Mouse (Mus musculus) olfactory bulb, adult 2 months (tissue): Measurements from ENCODE around the gene Mon1a.

Source experiments
- CTCF ChIP-seq: fragments of 200-500 bp; IDR thresholded peaks from 2 replicates; pipeline ENCODE4 v1.5.1; 2012; ENCODE audit warnings: low read depth, mild to moderate bottlenecking, low read length, moderate library complexity; ENCODE audit not compliant: insufficient read depth
- POLR2A ChIP-seq: fragments of 200-500 bp; IDR thresholded peaks from 2 replicates; pipeline ENCODE4 v1.6.1; 2012; ENCODE audit warnings: mild to moderate bottlenecking, low read depth, low read length, moderate library complexity; ENCODE audit not compliant: insufficient read depth

DNA sequence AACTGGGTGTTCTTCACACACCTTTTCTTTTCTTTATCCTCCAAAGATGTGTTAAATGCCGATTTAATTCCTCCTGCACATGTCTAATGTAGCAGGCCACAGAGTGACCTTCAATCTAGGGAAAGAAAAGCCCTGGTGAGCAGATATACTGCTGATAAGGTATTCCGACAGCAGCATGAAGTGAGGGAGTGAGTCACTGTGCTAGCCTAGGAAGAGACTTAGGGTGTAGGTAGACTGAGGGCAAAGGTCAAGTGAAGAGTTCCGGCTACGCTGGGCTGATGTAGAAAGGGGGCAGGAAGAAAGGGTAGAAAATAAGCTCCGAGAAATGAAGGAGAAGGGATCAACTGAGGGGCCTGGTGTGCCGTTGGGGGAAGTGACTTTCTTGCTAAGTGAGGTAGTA is 2.3 kb downstream of the Mon1a start:
- TF ChIP-seq CTCF (no peak), POLR2A (no peak)
